Mouse (Mus musculus): ENCODE results near the gene Car10.

The Car10 gene

GRCm38 (mm10) chr11:93590652-93591051, 492.8 kb downstream of the Car10 start:
- no peak for DNase-seq

GRCm38 (mm10) chr11:93594033-93594432, 496.2 kb downstream of the Car10 start:
- DNase-seq = no peak

DNA sequence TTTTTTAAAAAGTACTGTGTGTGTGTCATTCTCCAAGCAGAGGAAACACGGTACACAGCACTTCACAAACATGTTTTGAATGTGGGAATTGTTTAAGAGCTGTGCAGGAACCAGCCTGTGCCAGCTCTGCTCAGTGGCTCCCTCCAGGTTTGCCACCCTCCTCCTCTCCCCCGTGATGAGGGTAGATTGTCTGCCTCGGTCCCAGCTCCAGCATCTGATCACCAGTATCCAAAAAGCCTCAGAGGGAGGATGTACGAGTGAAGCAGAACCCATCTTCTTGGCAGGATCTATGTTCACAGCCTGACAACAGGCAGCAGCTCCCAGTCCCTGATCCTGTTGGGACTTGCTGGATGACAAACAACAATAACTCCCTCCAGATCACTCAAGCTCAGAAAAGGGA, 500.3 kb downstream of the Car10 start:
- DNase-seq = no peak

DNA sequence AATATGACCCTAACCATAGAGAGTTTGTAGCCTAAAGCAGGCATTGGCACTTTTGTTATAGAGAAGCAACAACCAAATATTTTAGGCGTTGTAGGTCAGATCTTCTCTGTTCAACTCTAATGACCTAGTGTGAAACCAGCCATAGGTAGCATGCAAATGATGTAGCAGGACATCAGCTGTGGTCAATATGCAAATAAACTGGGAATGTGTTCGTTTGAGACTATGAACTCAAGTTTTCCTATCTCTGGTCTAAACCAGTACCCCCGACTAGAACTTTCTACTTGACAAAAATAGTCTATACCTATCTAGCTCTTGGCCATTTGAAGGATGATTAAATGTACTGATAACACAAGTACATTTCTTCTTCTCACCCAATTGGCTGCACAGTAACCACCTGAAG, 501.9 kb downstream of the Car10 start:
- no peak for DNase-seq

GRCm38 (mm10) chr11:93603575-93603974, 505.7 kb downstream of the Car10 start:
- no peak for DNase-seq

DNA sequence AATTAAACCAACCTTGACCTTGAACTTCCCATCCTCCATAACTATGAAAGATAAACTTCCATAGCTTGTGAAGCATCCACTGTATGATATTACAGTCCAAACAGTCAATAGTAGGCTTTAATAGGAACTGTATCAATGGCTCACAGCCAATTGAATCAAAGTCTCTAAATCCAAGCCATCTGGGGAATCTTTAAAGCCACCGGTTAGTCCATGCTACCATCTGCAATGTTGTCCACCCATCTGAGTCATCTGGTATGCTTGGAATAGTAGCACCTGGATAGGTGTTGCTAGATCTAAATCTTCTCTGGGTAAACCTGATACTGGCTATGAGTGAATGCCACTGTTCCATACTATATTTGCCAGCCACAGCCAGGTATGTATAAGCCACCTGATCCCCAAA, 509.3 kb downstream of the Car10 start:
- DNase-seq = peak; percentile 64

DNA sequence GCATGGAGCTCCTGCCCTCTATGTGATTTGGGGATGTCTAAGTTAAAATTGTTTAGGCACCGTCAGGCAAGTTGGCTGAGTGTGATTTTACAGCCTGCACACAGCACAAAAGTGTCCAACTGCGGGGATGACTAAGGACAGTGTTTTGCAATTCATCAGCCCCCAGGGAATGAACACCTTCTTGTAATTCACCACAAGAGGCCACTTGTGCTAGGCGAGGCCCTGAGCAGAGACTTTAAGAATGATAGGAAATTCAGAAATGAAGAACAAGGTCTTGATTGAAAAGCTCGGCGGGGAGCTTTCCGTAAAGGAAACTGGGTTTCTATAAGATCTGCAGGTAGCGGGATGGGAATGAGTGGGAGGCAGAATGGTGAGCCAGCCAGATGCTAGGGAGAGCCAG, 510.9 kb downstream of the Car10 start:
- no peak for DNase-seq

GRCm38 (mm10) chr11:93612071-93612470, 514.2 kb downstream of the Car10 start:
- peak; percentile 72 for DNase-seq

GRCm38 (mm10) chr11:93614851-93615250, 517.0 kb downstream of the Car10 start:
- DNase-seq = peak; percentile 89

GRCm38 (mm10) chr11:93623605-93624004, 525.8 kb downstream of the Car10 start:
- no peak for DNase-seq

GRCm38 (mm10) chr11:93639410-93639809, 541.6 kb downstream of the Car10 start:
- peak; percentile 46 for DNase-seq

- peak; percentile 39 for DNase-seq
Measured at GRCm38 (mm10) chr11:93640954-93641353, 543.1 kb downstream of the Car10 start.

DNA sequence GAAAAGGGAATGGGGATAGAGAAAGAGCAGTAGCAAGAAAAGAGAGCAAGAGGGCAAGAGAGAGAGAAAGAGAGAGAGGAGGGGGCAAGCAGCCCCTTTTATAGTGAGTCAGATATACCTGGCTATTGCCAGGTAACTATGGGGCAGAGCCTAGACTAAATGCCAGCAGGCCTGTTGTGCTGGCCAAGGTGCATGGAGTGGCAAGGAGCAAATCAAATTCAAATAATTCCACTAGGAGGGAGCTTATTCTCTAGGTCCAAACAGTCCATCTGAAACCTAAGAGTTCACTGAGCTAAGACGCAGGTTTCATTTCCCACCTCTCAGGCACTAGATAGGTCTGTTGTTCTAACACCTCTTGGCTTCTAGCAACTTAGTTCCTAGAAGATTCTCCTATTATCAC, 544.5 kb downstream of the Car10 start:
- DNase-seq = no peak

DNA sequence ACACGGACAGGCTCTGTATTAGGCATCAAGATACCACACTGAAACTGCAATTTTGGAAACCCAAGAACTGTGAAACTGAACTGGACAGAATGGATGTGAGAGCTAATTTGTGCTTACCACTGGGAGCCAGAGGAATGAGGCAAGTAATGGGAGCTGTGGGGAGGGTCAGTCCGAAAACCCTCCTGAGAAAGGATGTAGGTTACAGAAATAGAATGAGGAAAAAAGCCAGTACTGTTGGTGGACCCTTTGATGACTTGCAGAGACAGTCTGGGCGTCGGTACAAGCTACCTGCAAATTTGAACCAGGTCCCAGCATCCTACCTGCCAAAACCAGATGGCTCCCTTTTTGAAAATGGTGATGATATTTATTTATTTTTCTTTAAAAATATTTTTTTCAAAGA, 545.2 kb downstream of the Car10 start:
- DNase-seq = peak; percentile 77

GRCm38 (mm10) chr11:93643436-93643835, 545.6 kb downstream of the Car10 start:
- DNase-seq = peak; percentile 77

GRCm38 (mm10) chr11:93646216-93646615, 548.4 kb downstream of the Car10 start:
- no peak for DNase-seq

Measured in cerebellum, adult 11-12 months (tissue).